Mouse (Mus musculus) layer of hippocampus, adult 2 months (tissue): ENCODE measurements at regions not wholly inside any gene's neighbourhood (a gene's known extent, or its start where the extent isn't known, plus 50 kb on each side); places are given as distances from the start of the nearest gene placed in this dataset.

Source experiments
- DNase-seq, 2 experiments: peaks; one replicate each; pipeline ENCODE4 v3.0.0; 2022; ENCODE audit warnings: low spot score in 2 of 2
- H3K27ac ChIP-seq: fragments of 200-600 bp; 2 replicates; pipeline ENCODE4 v1.8.1; 2022
- H3K4me3 ChIP-seq: fragments of 200-600 bp; 2 replicates; pipeline ENCODE4 v1.8.1; 2022; ENCODE audit warnings: mild to moderate bottlenecking
- CTCF ChIP-seq: fragments of 200-600 bp; conservative IDR thresholded peaks from 2 replicates; pipeline ENCODE4 v1.8.1; 2022; ENCODE audit warnings: antibody characterized with exemption, mild to moderate bottlenecking, moderate library complexity

DNA sequence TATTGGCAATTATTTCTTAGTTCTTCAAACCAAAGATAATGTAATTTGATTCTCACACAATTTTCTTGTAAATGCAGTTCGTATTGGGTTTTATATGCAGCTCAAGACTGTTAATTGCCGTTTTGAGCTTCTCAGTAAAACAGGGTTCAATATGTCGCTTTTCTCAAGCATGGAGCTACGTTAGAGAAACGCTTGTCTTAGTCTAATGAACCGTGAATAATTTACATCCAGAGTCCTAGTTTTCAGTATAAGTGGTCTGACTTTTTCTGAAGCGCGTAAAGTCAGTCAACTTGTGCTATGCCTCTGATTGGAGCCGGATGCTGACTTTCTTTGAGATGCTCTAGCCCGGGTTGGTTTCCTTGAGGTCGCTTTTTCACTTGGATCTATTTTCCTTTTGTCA, 177.8 kb upstream of the Snx7 start:
- H3K4me3 ChIP-seq = no peak overlapping the region
- no peak for DNase-seq
- no peak overlapping the region for H3K27ac ChIP-seq
- no peak for TF ChIP-seq CTCF

- Histone ChIP-seq H3K4me3 (no peak overlapping the region), H3K27ac (no peak overlapping the region)
- DNase-seq = peak in 1 of 2 experiments; percentile 17
- TF ChIP-seq CTCF = no peak
Measured at GRCm38 (mm10) chr3:118036501-118036900, 167.8 kb upstream of the Snx7 start.

DNA sequence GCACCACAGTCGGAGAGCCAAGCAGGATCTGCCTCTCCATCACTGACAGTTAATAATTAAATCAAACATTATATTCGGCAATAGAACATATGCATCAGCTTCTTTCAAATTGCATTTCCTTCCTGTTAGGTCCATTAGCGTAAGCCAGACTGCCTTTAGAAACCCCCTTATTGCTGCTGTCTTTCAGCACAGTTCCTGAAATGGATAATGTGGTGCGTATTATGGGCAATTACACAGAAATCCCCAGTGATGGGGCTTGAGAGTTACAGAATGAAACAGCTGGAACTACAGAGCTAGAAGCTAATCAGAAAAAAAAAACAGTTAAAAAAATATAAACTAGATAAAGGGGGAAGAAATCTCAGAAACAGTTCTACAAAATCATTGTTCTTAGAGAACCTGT, 126.7 kb upstream of the Snx7 start:
- no peak for TF ChIP-seq CTCF
- H3K27ac ChIP-seq = no peak overlapping the region
- no peak for DNase-seq
- H3K4me3 ChIP-seq = no peak overlapping the region

GRCm38 (mm10) chr3:117994110-117994509, 125.4 kb upstream of the Snx7 start:
- no peak for TF ChIP-seq CTCF
- H3K4me3 ChIP-seq = no peak overlapping the region
- H3K27ac ChIP-seq = no peak overlapping the region
- no peak for DNase-seq

GRCm38 (mm10) chr3:117990561-117990960, 121.8 kb upstream of the Snx7 start:
- H3K4me3 ChIP-seq = no peak overlapping the region
- no peak overlapping the region for H3K27ac ChIP-seq
- no peak for DNase-seq
- TF ChIP-seq CTCF = no peak

- no peak for TF ChIP-seq CTCF
- DNase-seq = no peak
- Histone ChIP-seq H3K4me3 (no peak overlapping the region), H3K27ac (no peak overlapping the region)
Measured at GRCm38 (mm10) chr3:117988443-117988842, 119.7 kb upstream of the Snx7 start.

GRCm38 (mm10) chr3:117975638-117976037, 106.9 kb upstream of the Snx7 start:
- Histone ChIP-seq H3K27ac (no peak overlapping the region), H3K4me3 (no peak overlapping the region)
- DNase-seq = no peak
- peak; percentile 77 for TF ChIP-seq CTCF

DNA sequence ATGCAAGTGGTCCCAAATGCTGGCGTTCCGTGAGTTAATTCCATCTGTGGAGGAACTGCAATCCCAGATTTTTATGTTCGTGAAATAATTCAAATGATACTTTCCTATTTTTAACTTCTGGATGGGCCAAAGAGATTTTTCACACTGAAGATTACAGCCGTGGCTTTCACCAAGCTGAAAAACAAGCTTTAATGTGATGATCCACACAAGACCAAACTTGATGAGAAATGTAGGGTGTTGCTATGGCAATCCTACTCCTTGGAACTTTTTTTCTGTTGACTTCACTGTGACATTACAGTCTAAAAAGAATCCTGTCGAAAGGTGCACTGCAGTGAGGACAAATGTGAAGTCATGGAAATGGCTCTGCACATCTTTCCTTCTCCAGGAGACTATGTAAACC, 100.1 kb upstream of the Snx7 start:
- Histone ChIP-seq H3K27ac (peak overlapping the region; percentile 14; the same call in 1 of the 2 replicates), H3K4me3 (no peak overlapping the region)
- DNase-seq = no peak
- TF ChIP-seq CTCF = no peak

DNA sequence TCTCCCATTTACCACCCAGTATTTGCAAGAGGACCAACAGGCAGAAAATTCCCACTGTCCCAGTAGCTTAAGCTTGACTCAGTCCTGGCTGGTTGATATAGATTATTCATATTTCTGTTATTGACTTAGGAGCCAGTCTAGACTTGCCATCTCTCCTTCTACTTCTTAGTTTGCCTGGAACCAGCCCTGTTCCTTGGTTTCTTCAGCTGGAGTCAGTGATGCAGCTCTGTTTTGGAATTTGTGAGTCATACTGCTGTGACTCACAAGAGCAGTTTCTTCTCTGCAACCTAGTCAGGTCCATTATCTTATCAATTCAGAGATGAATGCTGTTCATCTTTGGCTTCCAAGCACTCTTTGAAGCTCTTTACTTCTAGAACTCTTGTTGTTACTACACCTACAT, 69.7 kb upstream of the Snx7 start:
- DNase-seq = no peak
- Histone ChIP-seq H3K4me3 (no peak overlapping the region), H3K27ac (no peak overlapping the region)
- TF ChIP-seq CTCF = no peak

- Histone ChIP-seq H3K27ac (no peak overlapping the region), H3K4me3 (no peak overlapping the region)
- no peak for TF ChIP-seq CTCF
- DNase-seq = no peak
Measured at GRCm38 (mm10) chr3:117927527-117927926, 58.8 kb upstream of the Snx7 start.
